Mouse (Mus musculus) cerebellum, adult 2 months (tissue): ENCODE measurements around the gene Samd4.

Source experiments
- CTCF ChIP-seq: fragments of 200-500 bp; IDR thresholded peaks from 2 replicates; pipeline ENCODE4 v1.5.1; 2011; ENCODE audit warnings: low read depth, mild to moderate bottlenecking, control low read depth, low read length, moderate library complexity, borderline replicate concordance; ENCODE audit not compliant: insufficient read depth
- POLR2A ChIP-seq: fragments of 200-500 bp; IDR thresholded peaks from 2 replicates; pipeline ENCODE4 v1.6.1; 2011; ENCODE audit warnings: low read length, control low read depth, borderline replicate concordance; ENCODE audit not compliant: insufficient read depth

DNA sequence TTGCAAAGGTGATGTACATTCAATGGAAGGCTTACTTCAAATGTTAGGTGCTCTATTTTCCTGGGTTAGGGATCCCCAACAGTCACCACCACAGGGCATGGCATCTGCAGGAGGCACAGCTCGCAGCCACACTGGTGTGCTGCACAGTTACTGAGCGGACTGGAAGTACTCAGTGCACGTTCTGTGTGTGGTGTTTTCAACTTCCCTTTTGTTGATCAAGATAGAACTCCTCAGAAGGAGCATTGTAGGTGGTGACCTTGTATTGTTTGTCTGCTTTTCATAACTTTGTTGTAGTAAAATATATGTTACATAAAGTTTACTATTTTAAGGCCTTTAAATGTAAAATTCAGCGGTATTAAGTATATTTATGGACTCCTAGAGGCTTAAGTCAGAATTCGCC, 19.7 kb upstream of the Samd4 start:
- no peak for TF ChIP-seq POLR2A
- TF ChIP-seq CTCF: no peak
